Mouse (Mus musculus) midbrain, embryonic 14.5 days (tissue): ENCODE measurements at regions not wholly inside any gene's neighbourhood (a gene's known extent, or its start where the extent isn't known, plus 50 kb on each side); places are given as distances from the start of the nearest gene placed in this dataset.

Experiments used
- ATAC-seq: fragments of 200-750 bp; cut with Nextera tagmentation; 2 replicates; pipeline ENCODE4 v1.8.0; 2017; ENCODE audit warnings: moderate number of reproducible peaks, moderate library complexity; ENCODE audit not compliant: low FRiP score, low TSS enrichment
- DNase-seq: peaks from one replicate; pipeline ENCODE4 v3.0.0-alpha.2; 2015
- H3K27ac ChIP-seq: fragments of 300-500 bp; sonication (generic); replicated peaks from 2 replicates; pipeline ENCODE4 v1.5.1; 2014; ENCODE audit warnings: mild to moderate bottlenecking, low read depth, low read length, moderate library complexity
- H3K27me3 ChIP-seq: fragments of 300-500 bp; sonication (generic); 2 replicates; pipeline ENCODE4 v1.6.1; 2014; ENCODE audit warnings: low read length, control low read depth, mixed read lengths; ENCODE audit not compliant: control insufficient read depth, insufficient read depth
- H3K36me3 ChIP-seq: fragments of 300-500 bp; sonication (generic); 2 replicates; pipeline ENCODE4 v1.6.1; 2014; ENCODE audit warnings: low read length, control low read depth; ENCODE audit not compliant: control insufficient read depth, insufficient read depth
- H3K4me1 ChIP-seq: fragments of 300-500 bp; sonication (generic); 2 replicates; pipeline ENCODE4 v1.6.1; 2014; ENCODE audit warnings: mild to moderate bottlenecking, antibody characterized with exemption, low read length, control low read depth; ENCODE audit not compliant: control insufficient read depth, insufficient read depth
- H3K4me2 ChIP-seq: fragments of 300-500 bp; sonication (generic); 2 replicates; pipeline ENCODE4 v1.6.1; 2014; ENCODE audit warnings: mild to moderate bottlenecking, low read length, moderate library complexity
- H3K4me3 ChIP-seq: fragments of 300-500 bp; sonication (generic); replicated peaks from 2 replicates; pipeline ENCODE4 v1.5.1; 2014; ENCODE audit warnings: low read depth, low read length
- H3K9ac ChIP-seq: fragments of 300-500 bp; sonication (generic); replicated peaks from 2 replicates; pipeline ENCODE4 v1.6.1; 2014; ENCODE audit warnings: mild to moderate bottlenecking, low read length, moderate library complexity
- H3K9me3 ChIP-seq: fragments of 300-500 bp; sonication (generic); 2 replicates; pipeline ENCODE4 v1.6.1; 2016; ENCODE audit warnings: low read length, control low read depth, mixed read lengths; ENCODE audit not compliant: control insufficient read depth
- WGBS: fragments of 180-500 bp; shearing (Covaris S2); extraction: QIAGEN DNeasy Blood & Tissue Kit; methylation state at CpG from one replicate; pipeline ENCODE4 v1.1.7; 2014; 5-methylcytosine and 5-hydroxymethylcytosine counted together

DNA sequence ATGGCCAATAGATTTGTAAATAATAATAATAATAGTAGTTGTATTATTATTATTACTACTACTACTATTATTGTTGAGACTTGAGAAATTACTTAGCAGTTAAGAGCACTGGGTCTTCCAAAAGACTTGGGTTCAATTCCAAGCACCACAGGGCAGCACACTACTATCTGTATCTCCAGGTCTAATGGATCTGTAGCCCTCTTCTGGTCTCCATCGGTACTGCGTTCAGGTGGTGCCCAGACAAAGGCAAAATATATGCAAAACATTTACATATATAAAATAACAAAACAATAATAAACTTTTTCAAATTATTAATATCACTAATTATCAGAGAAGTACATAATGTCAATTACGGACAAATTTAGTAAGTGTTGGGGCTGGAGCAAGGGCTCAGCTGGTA, 69.1 kb upstream of the Rad23b start:
- no peaks in the 10 kb centered on the region for H3K36me3 ChIP-seq
- no peak overlapping the region for H3K9ac ChIP-seq
- H3K4me3 ChIP-seq: no peak overlapping the region
- no peaks in the 10 kb centered on the region for H3K9me3 ChIP-seq
- WGBS: 83% methylated on average over 3 of the region's 3 CpGs
- ATAC-seq (no peak), DNase-seq (no peak)
- 0 out of 2 replicates have a peak, but pooled peaks cover 3% of the 10 kb centered on the region for H3K4me1 ChIP-seq
- no peak overlapping the region for H3K27ac ChIP-seq
- no peaks in the 10 kb centered on the region for H3K27me3 ChIP-seq
- H3K4me2 ChIP-seq: no peak overlapping the region

DNA sequence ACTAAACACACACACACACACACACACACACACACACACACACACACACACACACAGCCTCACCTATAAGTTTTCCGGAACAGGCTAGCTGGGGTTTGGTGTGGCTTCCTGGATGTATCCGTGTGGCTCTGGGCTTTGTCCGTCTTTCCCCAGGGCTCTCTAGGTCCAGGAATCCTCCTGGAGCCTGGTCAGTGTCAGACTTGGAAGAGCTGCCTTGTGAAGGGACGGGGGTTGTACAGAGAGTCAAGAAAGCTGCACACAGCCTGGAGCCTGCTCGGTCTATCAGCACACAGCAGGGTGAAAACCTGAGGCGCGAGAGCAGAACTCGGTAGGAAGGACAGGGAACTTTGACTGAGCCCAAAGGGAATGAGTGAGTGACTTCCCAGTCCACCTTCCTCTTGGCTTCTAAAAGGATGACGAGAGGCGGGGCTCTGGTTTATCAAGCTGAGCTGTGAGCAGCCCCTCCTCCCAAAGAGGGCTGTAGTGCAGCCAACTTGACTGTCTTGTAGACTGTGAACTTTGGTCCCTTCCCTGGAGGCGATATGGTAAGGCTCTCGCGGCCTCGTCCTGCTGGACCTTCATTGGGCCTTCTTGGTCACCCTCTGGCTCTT, 68.3 kb upstream of the Rad23b start:
- WGBS: 75% methylated on average over 14 of the region's 14 CpGs
- ATAC-seq: no peak
- no peaks in the 10 kb centered on the region for H3K36me3 ChIP-seq

DNA sequence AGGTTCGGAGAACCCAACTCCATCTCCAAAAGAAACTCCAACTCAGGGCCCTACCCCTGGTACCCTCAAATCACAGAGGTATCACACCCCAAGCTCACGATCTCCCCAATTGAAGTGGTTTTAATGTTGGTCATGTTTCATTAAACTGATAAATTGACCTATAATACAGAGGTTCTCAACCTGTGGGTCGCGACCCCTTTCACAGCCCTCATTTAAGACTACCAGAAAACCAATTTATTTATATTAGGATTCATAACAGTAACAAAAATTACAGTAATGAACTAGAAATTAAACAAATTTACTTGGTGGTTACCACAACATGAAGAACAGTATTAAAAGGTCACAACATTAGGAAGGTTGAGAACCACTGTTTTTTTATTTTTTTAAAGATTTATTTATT, 67.4 kb upstream of the Rad23b start:
- 91% methylated on average over 4 of the region's 4 CpGs for WGBS

More for the DNA sequence above, 68.3 kb upstream of the Rad23b start:
- Histone ChIP-seq H3K27ac (no peak overlapping the region), H3K9me3 (no peaks in the 10 kb centered on the region), H3K27me3 (no peaks in the 10 kb centered on the region), H3K4me2 (no peak overlapping the region), H3K9ac (no peak overlapping the region), H3K4me3 (no peak overlapping the region), H3K4me1 (0 out of 2 replicates have a peak, but pooled peaks cover 3% of the 10 kb centered on the region)
- DNase-seq: no peak

DNA sequence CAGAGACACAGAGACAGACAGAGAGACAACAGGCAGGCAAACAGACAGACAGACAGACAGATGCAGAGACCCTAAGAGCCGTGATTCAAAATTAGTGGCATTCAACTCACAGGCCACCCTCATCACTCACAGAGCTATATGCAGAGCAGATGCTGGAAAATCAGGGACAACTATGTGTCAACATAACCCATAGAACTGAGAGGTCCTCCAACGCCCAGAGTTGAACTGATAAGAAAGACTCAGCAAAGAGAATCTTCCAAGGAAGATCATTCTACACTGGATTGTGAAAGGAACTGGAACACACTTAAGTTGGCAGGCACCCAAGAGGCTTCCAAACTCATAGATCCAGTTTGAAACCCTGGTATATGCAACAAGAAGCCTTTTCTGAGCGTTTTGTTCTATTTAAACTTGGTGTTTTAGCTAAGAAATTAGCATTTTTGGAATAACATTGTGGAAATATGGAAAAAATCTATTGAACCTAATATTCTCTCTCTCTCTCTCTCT, 65.1 kb upstream of the Rad23b start:
- 79% methylated on average over 3 of the region's 3 CpGs for whole genome bisulfite sequencing
- no peaks in the 10 kb centered on the region for H3K27me3 ChIP-seq
- H3K4me2 ChIP-seq: no peak overlapping the region
- no peak overlapping the region for H3K9ac ChIP-seq
- H3K36me3 ChIP-seq: no peaks in the 10 kb centered on the region
- H3K27ac ChIP-seq: no peak overlapping the region
- H3K4me3 ChIP-seq: no peak overlapping the region
- no peaks in the 10 kb centered on the region for H3K4me1 ChIP-seq
- ATAC-seq (no peak), DNase-seq (no peak)
- H3K9me3 ChIP-seq: no peaks in the 10 kb centered on the region

More for the DNA sequence above, 67.4 kb upstream of the Rad23b start:
- no peak overlapping the region for H3K4me2 ChIP-seq
- no peaks in the 10 kb centered on the region for H3K27me3 ChIP-seq
- no peak overlapping the region for H3K9ac ChIP-seq
- no peak overlapping the region for H3K27ac ChIP-seq
- no peaks in the 10 kb centered on the region for H3K4me1 ChIP-seq
- ATAC-seq: no peak
- DNase-seq: no peak
- no peaks in the 10 kb centered on the region for H3K9me3 ChIP-seq
- H3K36me3 ChIP-seq: no peaks in the 10 kb centered on the region
- H3K4me3 ChIP-seq: no peak overlapping the region

DNA sequence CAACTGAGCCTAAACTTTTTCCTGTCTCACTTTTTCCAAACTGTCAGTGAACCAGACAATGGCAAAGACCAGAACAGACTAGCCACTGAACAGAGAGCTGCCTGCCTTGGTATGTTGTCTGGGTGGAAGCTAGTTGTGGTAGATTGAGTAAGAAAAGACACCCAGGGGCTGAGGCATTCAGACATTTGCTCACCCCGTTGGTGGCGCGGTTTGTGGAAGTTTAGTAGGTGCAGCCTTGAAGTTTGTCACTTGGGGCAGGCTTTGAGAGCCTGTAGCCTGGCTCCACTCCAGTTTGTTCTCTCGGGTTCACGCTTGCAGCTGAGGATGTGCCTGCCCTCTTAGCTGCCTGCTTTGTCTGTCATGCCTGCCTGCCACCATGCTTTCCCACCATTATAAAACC, 64.2 kb upstream of the Rad23b start:
- H3K4me2 ChIP-seq: no peak overlapping the region
- WGBS: 52% methylated on average over 5 of the region's 5 CpGs
- H3K9ac ChIP-seq: no peak overlapping the region
- H3K27me3 ChIP-seq: no peaks in the 10 kb centered on the region
- DNase-seq (no peak), ATAC-seq (no peak)
- no peak overlapping the region for H3K27ac ChIP-seq
- no peaks in the 10 kb centered on the region for H3K36me3 ChIP-seq
- H3K4me1 ChIP-seq: no peaks in the 10 kb centered on the region
- no peak overlapping the region for H3K4me3 ChIP-seq
- H3K9me3 ChIP-seq: no peaks in the 10 kb centered on the region

DNA sequence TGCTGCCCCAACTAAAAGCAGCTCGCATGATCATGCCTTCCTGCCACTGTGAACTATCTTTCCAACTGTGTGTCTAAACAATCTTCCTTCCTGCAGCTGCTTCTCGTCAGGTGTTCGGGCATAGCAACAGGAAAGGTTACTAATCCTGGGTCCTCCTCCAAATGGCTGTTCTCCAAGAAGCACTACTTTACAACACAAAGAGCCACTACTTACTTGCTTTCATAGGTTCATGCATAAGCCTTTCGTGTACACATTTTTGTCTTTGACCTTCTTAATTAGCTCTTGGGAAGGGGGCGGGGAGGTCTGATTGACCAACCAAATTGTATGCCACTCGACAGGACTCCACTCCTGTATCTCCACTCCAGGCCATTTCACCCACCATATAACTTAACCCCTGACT, 61.4 kb upstream of the Rad23b start:
- Histone ChIP-seq H3K36me3 (no peaks in the 10 kb centered on the region), H3K27me3 (no peaks in the 10 kb centered on the region), H3K9me3 (no peaks in the 10 kb centered on the region), H3K4me1 (peaks cover 7% of the 10 kb centered on the region), H3K9ac (no peak overlapping the region), H3K4me2 (no peak overlapping the region), H3K4me3 (no peak overlapping the region), H3K27ac (no peak overlapping the region)
- ATAC-seq: no peak
- DNase-seq: no peak
- 82% methylated on average over 6 of the region's 6 CpGs for WGBS

DNA sequence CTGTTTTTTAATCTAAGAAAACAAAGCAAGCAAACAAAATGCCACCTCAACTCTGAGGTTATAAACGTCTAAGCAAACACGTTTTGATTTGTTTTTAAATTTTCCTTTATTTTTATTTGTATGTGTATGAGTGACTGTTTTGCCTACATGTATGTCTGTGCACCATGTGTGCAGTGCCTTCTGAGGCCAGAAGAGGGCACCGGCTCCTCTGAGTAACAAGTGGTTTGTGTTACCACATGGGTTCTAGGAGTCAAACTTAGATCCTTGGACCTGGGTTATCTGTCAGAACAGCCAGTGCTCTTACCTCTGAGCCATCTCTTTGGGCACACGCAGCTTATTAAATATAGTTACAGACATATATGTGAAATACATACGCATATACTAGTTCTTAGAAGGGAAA, 57.6 kb upstream of the Rad23b start:
- DNase-seq: peak; percentile 32

DNA sequence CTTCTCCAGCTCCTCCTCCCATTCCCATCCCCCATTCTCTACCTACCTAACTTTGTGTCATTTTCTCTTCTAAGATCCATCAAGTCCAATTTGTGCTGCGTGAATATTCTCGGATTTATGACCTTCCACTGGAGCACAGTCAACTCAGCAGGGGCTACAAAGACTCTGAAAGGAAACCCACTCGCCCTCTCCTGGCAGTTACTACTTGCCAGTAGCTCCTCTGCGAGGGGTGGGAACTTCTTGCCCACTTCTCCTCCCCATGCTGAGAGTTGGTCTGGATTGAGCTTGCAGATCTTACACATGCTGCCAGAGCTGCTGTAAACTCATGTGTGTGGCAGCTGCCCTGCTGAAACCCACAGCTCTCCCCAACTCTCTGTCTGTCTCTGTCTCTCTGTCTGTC, 57.1 kb upstream of the Rad23b start:
- peaks cover 18% of the 10 kb centered on the region for H3K4me1 ChIP-seq
- no peak overlapping the region for H3K4me3 ChIP-seq
- 0 out of 2 replicates have a peak overlapping the region, but pooled peaks have one; percentile 4 for H3K27ac ChIP-seq
- WGBS: 27% methylated on average over 4 of the region's 4 CpGs
- DNase-seq: peak; percentile 29
- no peaks in the 10 kb centered on the region for H3K9me3 ChIP-seq
- no peaks in the 10 kb centered on the region for H3K36me3 ChIP-seq
- H3K4me2 ChIP-seq: 0 out of 2 replicates have a peak overlapping the region, but pooled peaks have one; percentile 8
- H3K9ac ChIP-seq: no peak overlapping the region
- ATAC-seq: no peak
- H3K27me3 ChIP-seq: no peaks in the 10 kb centered on the region

More for the DNA sequence above, 57.6 kb upstream of the Rad23b start:
- H3K4me1 ChIP-seq: peaks cover 18% of the 10 kb centered on the region
- H3K36me3 ChIP-seq: no peaks in the 10 kb centered on the region
- H3K9ac ChIP-seq: no peak overlapping the region
- H3K27me3 ChIP-seq: no peaks in the 10 kb centered on the region
- no peak for ATAC-seq
- no peak overlapping the region for H3K4me3 ChIP-seq
- H3K27ac ChIP-seq: no peak overlapping the region
- H3K9me3 ChIP-seq: no peaks in the 10 kb centered on the region
- H3K4me2 ChIP-seq: no peak overlapping the region
- 92% methylated on average over 5 of the region's 5 CpGs for WGBS
